Mouse (Mus musculus): ENCODE data around the gene S100a10. TPM values are rescaled to one million over a fixed set of nuclear protein-coding genes. Genes with fewer than 3 reads are reported as not detected.
"Not testable (repeated sequence)": the region's sequence is repeated elsewhere in the genome, so short reads cannot be mapped to it uniquely, and the experiment has no call there.

S100a10 gene
- total RNA-seq (2022), result 10 to 100 TPM; 50.9 to 79.4 (median 56.8) TPM

GRCm38 (mm10) chr3:93554981-93555877, at the start of gene S100a10:
TSS of gene S100a10 (plus strand) at chr3:93555080.
- DNase-seq (ENCODE audit: low spot score), result peak; percentile 68

DNA sequence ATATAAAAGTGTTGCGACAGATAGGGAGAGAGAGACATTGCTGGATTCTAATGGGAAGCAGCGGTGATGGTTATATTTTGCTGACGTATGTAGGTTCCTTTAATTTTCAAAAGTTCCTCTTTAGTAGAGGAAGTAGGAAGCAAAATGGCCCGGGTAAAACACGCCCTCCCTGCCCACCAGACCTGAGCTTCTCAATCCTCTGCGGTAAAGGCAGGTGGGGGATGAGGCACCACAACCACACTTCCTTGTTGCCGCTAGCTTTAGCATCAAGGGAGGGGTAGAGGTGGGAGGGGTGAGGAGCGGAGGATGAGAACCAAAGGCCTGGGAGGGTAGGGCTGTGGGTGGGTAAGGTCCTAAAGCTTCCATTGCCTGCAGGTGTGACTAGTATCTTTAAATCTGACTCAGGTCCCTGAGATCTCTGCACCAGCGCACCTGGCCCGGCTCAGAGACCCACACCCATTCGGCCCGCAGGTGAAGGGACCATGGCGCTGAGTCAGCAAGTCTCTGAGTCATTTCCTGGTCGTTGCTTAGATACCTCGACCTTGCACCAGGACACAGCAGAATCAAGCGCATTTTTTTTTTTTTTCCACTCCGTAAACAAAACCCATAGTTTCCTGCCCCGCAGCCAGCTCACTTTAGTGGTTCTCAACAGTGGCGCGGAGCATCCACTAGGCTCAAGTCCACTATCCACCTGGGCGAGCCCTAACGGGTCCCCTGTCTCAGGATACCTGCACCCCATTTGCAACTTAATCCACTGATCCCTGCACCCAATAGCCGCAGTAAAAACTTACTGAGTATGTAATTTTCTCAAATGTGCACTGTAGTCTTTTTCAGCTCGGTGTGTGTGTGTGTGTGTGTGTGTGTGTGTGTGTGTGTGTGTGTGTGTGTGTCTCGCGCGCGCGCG, 48.7 kb upstream of the S100a10 start:
- peak; percentile 23 for DNase-seq (ENCODE audit: low spot score)

DNA sequence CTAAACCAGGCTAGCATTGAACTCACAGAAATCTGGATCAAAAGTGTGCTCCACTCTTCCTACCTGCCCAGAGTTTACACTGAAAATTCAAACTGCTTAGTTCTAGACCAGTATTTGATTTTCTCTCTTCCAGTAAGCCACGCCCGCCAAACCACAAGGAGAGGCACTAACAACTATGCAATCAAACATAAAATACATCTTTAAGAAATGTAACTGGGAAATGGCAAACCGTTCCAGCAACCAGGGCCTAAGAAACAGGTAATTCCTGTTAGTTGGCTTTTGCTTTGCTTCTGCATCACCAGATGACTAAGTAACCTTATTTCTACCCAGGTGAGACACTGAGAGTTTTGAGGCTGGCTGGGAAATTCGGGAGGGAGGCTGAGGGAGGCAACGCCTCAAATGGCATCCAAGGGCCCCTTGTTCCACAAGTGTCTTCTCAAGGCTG, 48.0 kb upstream of the S100a10 start:
- no peak for DNase-seq (ENCODE audit: low spot score)

GRCm38 (mm10) chr3:93509301-93509700, 45.6 kb upstream of the S100a10 start:
- no peak for DNase-seq (ENCODE audit: low spot score)

GRCm38 (mm10) chr3:93511036-93511435, 43.8 kb upstream of the S100a10 start:
- no peak for DNase-seq (ENCODE audit: low spot score)

GRCm38 (mm10) chr3:93511801-93512200, 43.1 kb upstream of the S100a10 start:
- DNase-seq (ENCODE audit: low spot score), result no peak

GRCm38 (mm10) chr3:93512386-93513101, 42.3 kb upstream of the S100a10 start:
- DNase-seq (ENCODE audit: low spot score), result no peak

GRCm38 (mm10) chr3:93514628-93515027, 40.3 kb upstream of the S100a10 start:
- DNase-seq (ENCODE audit: low spot score), result no peak

DNA sequence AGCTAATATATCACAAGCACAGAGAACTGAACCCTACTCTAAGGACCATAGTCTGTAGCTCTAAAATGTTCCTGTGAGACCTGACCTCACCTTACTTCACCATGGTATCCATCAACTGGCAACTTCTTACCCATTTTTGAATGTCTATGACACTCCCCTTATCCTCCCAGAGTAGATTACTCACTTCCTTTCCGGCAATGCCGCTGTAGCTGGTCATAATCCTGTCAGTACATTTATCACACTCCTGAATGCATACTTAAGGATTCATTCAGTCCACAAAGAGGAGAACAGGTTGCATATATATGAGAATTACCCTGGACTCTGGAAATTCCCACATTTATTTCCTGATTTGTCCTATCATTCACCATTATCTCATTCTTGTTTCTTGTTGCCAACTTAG, 37.5 kb upstream of the S100a10 start:
- no peak for DNase-seq (ENCODE audit: low spot score)

DNA sequence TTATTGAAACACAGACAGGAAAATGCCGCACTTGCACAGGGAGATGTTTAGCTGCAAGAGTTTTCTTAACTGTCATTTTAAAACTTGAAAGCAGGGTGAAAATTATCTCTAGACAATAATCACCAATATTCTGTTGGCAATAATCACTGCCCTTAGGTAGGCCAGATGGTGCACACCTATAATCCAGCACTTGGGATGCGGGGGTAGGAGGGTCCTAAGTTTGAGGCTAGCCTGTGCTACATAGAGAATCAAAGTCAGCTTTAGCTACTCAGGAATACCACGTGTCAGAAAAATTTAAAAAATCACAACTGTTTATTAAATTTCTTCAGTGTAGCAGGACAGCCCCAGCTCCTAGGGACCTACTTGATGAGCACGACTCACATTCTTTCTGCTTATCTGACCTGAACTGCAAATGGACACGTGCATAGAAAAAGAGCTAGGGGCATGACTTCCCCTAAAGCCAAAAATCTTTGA, 35.0 kb upstream of the S100a10 start:
- DNase-seq (ENCODE audit: low spot score), result no peak

DNA sequence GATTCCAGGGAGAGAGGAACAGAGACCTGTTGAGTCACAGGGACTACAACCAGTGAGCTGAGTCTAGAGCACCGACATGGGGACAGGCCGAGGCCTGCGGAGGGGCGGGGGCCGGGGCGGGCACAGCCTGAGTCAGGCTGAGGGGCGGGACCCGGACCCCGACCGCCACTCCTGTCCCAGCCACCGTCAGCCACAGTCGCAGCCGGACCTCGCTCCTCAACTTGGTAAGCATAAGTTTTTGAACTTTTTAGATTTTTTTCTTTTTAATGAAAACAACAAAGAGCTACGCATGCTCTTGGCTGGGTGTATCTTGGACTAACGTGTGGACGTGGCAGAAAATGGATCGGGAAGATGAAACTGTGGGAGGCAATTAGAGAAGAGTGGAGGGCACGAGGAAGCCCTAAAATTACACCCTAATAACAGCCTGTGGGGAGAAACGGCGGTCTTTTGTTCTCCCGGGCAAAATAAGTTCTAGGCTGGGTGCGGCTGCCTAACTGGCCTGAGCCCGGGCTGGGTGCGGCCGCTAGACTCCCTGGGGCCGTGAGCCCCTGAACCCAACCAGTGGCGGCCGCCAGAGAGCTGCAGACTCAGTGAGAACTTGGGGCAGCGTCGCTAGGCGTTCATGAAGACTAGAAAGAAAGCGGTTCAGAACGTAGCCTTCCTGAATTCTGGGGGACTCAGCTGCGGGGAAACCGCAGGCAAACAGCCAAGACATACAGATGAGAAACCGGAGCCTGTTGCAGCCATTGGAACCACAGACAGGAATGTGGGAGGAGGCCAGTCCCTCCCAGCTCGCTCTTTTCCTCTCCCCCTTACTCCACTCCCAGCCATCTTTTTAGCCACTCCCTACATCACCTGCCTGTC, 34.3 kb upstream of the S100a10 start, which contains the start of gene S100a11:
S100a11 (plus strand) TSS at position 159 of the 864 bp plus-strand sequence.
- DNase-seq (ENCODE audit: low spot score), result peak; percentile 60

- DNase-seq (ENCODE audit: low spot score), result no peak
Observed at GRCm38 (mm10) chr3:93521462-93522057, 33.3 kb upstream of the S100a10 start.

DNA sequence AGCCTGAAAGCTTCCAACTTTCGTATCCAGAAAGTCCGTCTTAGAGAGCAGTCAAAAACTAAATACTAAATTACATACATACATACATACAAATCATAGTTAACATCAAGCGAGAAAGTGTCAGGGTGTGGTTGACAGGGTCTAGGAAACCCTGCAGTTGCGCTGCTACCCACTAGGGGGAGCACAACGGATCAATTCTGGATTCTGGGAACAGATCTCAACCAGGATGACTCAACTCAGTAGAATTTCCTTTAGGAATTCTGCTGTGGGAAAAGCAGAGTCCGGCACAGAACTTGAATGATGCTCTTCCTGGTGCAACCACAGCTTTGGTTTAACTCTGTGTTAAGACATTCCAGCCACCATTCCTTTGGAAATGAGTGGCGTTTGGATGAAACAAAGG, 32.3 kb upstream of the S100a10 start:
- DNase-seq (ENCODE audit: low spot score), result peak; percentile 87

DNA sequence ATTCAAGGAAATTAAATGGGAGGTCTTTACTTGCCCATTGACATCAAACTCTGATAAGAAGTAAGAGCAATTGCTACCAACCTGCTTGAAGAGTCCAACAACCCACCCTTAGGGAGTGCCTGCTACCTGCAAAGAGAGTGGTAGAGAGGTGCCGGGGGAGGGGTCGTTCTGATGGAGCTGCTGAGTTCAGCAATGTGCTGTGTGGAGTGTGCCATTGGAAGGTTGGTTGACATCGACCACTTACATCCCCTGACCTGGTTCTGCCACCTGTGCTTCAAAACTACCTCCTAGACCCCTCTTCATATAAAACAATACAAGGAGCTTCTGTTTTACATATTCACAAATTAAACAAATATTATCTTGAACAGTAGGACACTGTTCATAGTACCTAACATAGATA, 27.6 kb upstream of the S100a10 start:
- DNase-seq (ENCODE audit: low spot score), result no peak

- DNase-seq (ENCODE audit: low spot score), result no peak
Observed at GRCm38 (mm10) chr3:93528807-93529206, 26.1 kb upstream of the S100a10 start.

DNA sequence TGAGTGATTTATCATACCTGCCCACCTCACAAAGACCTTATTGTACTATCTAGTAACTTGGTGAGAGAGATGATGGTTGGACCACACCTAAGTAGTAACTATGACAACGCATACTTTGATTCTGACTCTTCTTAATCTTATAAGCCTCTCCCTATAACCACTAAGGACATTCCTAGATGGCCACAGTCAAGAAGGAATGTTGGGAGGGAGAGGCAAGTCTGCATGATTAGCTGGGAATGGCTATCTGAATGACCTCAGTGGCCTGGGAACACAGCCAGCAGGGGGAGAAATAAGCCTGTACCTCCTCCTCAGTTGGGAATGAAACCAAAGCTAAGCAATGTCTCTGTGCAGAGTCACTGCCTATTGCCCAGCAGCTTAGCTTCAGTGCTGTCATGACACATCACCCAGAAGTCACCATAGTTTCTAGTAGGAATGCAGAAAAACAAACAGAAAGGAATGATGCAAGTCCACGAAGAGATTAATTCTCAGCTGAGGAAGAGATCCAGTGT, 17.8 kb upstream of the S100a10 start:
- DNase-seq (ENCODE audit: low spot score), result peak; percentile 48

DNA sequence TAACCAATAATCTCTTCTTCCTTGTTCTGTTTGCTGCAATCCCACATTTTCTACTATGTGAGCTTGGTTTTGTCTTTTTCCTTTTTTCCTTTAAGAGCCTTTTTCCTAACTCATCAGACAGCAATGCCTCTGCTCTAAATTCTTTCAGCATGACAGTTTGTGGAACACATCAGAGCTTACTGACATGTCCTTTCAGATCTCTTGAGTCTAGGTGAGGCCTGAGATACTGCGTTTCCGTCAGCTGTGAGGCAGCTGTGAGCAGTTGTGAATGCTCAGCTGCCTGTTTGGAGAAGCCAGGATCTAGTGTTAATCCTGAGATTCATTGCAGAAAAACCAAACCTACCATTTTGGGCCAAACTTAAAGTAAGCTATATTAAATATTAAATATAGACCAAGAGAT, 16.4 kb upstream of the S100a10 start:
- no peak for DNase-seq (ENCODE audit: low spot score)

- no peak for DNase-seq (ENCODE audit: low spot score)
Observed at GRCm38 (mm10) chr3:93541501-93541900, 13.4 kb upstream of the S100a10 start.

DNA sequence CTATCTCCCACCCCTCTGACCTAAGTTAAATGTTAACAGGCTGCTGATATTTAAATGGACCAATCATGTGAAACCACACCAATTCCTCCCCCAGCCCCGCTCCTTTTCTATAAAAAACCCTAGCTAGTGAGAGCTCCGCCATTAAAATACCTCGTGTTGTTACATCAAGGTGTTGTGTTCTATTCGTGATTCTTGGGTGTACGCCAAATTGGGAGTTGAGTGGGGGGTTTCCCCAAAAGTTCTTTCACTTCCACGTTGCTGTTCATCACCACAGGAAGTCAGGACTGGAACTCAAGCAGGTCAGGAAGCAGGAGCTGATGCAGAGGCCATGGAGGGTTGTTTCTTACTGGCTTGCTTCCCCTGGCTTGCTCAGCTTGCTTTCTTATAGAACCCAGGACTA, 10.7 kb upstream of the S100a10 start:
- DNase-seq (ENCODE audit: low spot score), result not testable (repeated sequence)

Measured in heart, adult 8-10 months (tissue).